Mouse (Mus musculus) layer of hippocampus, postnatal 25 days (tissue): ENCODE data around the gene Tbx6. TPM values are rescaled to one million over a fixed set of nuclear protein-coding genes. Genes with fewer than 3 reads are reported as not detected.
A peak's percentile ranks its signal among the peaks of the same experiment; 100 is the strongest.
"Not testable (repeated sequence)": the region's sequence is repeated elsewhere in the genome, so short reads cannot be mapped to it uniquely, and the experiment has no call there.

Experiments used
- DNase-seq, 2 experiments: peaks; one replicate each; pipeline ENCODE4 v3.0.0; 2022; ENCODE audit warnings: mixed read lengths in 2 of 2, low spot score in 1 of 2; ENCODE audit errors: extremely low spot score in 1 of 2
- total RNA-seq, 2 experiments: library from RNA; stranded (reverse); gene quantifications; 2 replicates each; pipeline ENCODE4 v1.2.3; 2021

Gene Tbx6
- total RNA-seq, 2 experiments from 2014 or later, result 0.39 to 0.82 TPM

DNA sequence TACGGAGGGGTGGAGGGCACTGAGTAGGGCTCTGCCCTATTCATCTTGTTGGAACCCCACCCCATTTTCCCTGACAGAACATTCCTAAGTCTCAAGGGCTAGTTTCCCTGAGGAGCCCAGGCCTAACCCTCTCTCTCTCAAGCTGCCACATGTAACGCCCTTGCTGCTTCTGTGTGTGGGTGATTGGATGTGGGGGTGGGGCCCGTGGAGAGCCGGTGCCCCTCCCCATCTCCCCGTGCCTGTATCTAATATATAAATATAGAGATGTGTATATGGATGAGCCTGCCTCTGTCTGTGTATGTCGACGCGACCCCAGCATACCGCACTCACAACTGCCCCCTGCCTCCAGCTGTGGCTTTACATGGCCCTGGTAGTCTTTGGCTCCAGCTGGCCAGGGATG lies 15.7 kb upstream of the Tbx6 start:
- DNase-seq, result no peak

DNA sequence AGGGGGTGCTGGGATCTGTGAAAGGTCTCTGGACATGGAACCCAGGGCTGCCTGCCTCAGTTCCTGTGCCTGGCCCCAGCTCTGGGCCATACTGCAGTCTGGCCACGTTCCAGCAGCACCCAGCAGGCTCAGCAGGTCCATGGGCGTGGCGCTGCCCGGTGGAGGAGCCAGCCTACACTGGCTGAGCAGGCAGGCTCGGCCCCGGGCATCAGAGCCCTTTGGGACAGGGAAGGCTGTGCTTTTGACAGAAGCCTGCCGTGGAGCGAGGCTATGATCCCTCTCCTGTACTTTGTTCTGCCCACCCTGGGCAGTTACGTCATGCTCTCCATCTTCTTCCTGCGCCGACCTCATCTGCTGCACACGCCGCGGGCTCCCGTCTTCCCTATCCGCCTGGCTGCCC lies 15.1 kb upstream of the Tbx6 start, which contains the start of gene Gdpd3:
TSS of gene Gdpd3 (plus strand) at position 134 of the 400 bp plus-strand sequence.
- DNase-seq, result no peak

GRCm38 (mm10) chr7:126767001-126767400 lies 14.3 kb upstream of the Tbx6 start:
- DNase-seq, result no peak

GRCm38 (mm10) chr7:126770784-126771183 lies 10.5 kb upstream of the Tbx6 start:
- DNase-seq, result no peak

DNA sequence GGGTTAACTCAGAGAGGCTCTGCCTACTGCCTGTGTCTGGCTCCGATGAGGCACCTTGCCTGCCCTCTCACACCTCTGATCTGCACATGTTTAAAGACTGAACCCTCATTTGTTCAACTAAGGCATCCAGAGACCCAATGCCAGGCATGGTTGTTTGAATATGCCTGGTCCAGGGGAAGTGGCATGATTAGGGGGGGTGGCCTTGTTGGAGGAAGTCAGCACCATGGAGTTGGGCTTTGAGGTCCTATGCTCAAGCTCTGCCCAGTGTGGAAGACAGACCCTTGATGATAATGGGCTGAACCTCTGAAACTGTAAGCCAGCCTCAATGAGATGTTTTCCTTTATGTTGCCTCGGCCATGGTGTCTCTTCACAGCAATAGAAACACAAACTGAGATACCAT lies 7.9 kb upstream of the Tbx6 start:
- DNase-seq, result no peak

DNA sequence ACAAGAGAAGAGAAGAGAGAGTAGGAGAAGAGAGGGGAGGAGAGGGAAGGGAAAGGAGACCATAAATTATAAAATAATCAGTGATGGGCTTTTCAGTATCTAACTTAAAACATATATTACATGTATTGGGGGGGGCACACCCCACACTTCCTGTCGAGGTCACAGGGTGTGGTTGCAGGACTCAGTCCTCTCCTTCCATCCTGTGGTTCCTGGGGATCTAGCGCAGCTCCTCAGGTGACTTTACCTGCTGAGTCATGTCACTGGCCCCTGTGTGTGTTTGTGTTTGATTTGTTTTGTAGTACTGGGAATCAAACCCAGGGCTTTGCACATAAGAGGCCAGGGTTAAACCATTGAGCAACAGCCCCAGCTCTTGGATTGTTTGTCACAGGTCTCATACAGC lies 6.8 kb upstream of the Tbx6 start:
- DNase-seq, result no peak

DNA sequence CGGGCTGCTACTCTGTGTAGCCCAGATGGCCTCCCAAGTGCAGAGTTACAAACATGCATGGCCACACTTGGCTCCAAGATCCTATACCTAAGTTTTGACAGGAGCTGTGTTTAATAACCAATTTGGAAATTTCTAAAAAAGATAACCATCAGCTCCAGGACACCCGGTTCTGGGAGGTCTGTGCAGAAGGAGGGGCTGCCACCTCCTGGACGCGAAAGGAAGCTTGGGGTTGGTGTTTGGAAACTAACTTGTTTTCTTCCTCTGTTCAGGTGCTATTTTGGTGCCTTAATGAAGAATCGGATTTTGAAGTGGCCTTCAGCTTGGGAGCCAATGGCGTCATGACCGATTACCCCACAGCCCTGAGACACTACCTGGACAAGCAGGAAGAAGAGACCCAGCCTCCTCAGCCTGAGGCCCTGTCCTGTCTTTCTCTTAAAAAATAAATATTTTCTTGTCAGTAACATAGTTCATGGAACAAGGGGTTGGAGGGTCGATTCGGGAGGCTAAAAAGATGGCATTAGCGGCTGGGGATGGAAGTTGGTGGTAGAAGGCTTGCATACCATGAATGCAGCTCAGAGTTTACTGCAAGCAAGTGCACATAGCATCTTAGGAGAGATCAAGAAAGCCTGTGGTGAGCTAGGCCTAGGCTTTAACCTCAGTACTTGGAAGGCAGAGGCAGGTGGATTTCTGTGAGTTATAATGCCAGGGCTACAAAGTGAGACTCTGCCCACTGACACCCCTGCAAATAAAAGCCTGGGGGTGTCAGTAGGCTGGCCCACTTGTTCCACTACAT lies 5.9 kb upstream of the Tbx6 start:
- no peak for DNase-seq

- no peak for DNase-seq
Measured at GRCm38 (mm10) chr7:126775978-126776234, 5.4 kb upstream of the Tbx6 start.

DNA sequence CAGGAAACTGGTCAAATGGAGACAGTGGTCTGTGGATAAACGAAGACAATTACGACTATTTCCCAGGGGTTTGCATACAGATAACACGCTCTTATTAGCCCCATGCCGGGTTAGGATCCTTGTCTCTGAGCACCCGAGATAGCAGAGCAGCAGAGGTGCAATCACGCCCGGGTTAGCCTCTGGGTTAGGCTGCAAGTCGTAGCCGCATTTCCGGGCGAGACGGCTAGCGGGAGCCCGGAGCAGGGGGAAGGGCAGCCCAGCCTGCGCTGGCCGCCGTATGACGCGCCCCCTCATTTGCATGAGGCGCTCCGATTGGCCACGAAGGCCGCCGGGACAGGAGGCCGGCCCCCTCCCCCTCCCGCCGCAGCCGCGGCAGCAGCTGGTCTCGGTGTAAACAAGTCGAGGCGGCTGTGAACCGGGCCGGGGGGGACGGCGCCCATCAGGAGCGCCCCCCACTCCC lies 4.7 kb upstream of the Tbx6 start, which contains the start of gene Ypel3:
TSS of gene Ypel3 (plus strand) at position 358 of the 460 bp plus-strand sequence.
- peak; percentile 83 to 84 for DNase-seq

DNA sequence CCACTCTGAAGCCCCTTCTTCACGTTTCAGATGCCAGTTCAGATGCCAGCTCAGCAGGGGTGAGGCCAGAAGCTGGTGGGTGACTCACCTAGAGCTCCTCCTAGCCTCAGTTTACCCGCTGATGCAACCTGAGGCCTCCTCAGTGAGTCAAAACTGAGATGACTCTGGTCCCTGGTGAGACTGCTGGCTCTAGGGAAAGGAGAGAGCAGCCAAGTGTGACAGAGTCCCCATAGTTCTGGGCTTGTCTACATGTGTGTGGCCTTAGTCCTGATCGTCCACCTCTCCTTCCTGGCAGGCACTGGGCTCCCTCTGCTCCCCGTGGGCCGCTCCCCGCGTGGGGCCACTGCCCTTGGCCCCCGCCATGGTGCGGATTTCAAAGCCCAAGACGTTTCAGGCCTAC lies 3.8 kb upstream of the Tbx6 start:
- DNase-seq, result no peak

- no peak for DNase-seq
Measured at GRCm38 (mm10) chr7:126778147-126778546, 3.1 kb upstream of the Tbx6 start.

DNA sequence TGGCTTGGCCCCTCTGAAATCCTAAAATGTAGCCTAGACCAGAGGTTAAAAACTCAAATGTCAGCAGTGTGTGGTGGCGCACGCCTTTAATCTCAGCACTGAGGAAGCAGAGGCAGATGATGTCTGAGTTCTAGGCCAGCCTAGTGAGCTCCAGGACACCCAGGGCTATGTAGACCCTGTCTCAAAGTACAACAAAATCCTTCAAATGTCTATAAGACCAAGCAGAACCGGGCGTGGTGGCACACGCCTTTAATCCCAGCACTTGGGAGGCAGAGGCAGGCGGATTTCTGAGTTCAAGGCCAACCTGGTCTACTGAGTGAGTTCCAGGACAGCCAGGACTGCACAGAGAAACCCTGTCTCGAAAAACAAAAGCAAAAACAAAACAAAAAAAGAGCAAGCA lies 2.2 kb upstream of the Tbx6 start:
- not testable (repeated sequence) for DNase-seq

- DNase-seq, result peak; percentile 71 to 86
Measured at GRCm38 (mm10) chr7:126779983-126780970, 1.0 kb upstream of the Tbx6 start.

GRCm38 (mm10) chr7:126781661-126782370 lies 533 bp downstream of the Tbx6 start:
- no peak for DNase-seq

DNA sequence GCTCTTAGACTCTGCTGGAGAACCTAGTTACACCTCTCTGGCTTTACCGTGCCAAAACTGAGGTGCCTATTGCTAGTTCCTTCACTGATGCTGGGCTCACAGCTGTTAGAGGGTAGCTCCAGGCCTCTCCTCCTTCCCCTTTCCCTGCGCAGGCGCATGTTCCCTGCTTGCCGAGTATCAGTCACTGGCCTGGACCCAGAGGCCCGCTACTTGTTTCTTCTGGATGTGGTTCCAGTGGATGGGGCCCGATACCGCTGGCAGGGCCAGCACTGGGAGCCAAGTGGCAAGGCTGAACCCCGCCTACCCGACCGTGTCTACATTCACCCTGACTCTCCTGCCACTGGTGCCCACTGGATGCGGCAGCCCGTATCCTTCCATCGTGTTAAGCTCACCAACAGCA lies 1.4 kb downstream of the Tbx6 start:
- DNase-seq, result no peak

DNA sequence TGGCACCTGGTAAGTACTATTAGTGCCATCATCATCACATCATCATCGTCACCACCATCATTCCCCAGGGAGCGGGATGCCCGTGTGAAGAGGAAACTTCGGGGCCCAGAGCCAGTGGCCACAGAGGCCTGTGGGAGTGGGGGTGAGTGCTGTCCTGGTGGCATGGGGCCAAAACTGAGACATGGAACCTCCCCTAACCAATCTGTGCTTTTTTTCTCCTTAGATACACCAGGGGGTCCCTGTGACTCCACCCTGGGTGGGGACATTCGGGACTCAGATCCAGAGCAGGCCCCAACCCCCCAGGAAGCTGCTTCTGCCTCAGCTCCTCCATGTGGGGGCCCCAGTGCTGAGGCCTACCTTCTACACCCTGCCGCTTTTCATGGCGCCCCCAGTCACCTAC lies 3.2 kb downstream of the Tbx6 start:
- no peak for DNase-seq

DNA sequence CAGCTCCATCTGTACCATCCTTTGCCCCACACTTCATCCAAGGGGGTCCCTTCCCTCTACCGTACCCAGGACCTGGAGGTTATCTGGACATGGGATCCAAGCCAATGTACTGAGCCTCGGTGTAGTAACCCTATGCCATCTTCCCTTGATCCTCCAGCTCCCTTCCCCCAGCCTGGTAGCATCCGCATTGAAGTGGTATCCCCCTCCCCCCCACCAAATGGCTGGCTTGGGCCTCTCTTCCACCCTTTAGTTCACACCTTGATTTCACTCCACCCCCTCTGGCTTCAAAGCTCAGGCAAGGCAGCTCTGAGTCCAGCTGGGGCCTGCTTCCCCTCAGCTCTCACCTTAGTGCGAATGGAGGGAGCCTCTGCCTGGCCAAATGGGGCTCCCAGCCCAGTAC lies 3.8 kb downstream of the Tbx6 start:
- no peak for DNase-seq

DNA sequence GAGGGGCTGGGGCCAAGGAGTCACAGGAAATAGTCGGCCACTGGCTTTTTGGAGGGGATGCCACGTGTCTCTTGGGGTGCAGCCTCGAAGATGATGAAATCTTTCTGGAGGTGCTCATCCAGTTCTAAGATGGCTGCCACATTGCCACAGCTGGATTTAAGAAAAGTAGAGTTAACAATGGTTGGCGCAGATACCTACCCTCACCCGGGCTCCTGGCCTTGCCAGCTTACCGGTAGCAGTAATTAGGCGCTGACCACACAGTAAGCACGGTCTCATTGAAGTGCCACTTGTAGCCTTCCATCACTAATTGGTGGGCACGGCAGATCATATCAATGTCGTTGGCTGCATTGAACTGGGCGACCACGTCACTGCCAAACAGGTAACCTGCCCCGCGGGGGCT lies 4.9 kb downstream of the Tbx6 start:
- DNase-seq, result no peak

DNA sequence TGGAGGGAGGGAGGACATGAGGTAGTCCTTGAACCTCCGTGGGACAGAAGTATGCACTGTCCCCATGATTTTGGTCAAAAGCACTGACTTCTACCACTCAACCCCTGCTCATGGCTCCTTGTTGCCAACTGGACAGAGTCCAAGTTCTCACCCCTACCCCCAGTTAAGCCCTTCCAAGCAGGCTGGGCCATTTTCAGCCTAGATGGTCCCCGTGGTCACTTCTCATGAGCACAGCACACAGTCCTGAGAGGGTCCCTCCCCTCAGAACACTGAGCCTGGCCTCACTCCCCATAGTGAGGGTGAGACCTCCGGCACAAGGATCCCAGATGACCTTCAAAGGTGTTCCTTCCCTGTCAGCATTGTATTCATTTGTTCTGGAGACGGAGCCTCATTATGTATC lies 7.9 kb downstream of the Tbx6 start:
- DNase-seq, result no peak

- peak; percentile 90 to 92 for DNase-seq
Measured at GRCm38 (mm10) chr7:126791851-126792720, 10.8 kb downstream of the Tbx6 start, which contains the start of gene Ppp4c. Gene Ppp4c (minus strand): TSS chr7:126792496.
